Mouse (Mus musculus) E14TG2a.4 (cell line): ENCODE results near the gene Srpk1.

ENCODE experiments used
- CTCF ChIP-seq: conservative IDR thresholded peaks from 2 replicates; pipeline ENCODE4 v1.5.1; 2014; ENCODE audit warnings: low read length
- POU5F1 ChIP-seq: IDR thresholded peaks from 2 replicates; pipeline ENCODE4 v1.6.1; 2014; ENCODE audit warnings: low read length, borderline replicate concordance

GRCm38 (mm10) chr17:28621381-28622299 lies 869 bp downstream of the Srpk1 start:
- TF ChIP-seq CTCF, result no peak
- no peak for TF ChIP-seq POU5F1
